8 mouse cellular contexts compared by ENCODE assay signal in the genomic region with DNA sequence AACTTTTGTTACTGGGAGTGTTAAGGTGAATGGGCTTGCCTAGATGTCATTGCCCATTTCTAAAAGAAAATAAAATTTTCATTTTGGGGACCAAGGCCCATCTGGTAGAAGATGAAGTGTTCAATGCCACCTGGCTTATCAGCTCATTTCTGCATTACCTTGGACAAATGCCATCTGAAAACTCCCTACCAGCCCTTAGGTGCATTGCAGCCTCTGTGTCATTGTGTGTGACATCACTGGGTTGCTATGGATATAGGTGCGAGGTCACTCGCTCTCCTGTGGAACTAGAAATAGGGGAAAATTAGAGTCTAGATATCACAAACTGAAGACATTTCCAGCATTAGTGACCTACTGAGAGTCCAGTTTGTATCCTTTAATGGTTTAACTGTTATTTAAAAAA. TPM values are rescaled to one million over a fixed set of nuclear protein-coding genes. Genes with fewer than 3 reads are reported as not detected.
A peak's percentile ranks its signal among the peaks of the same experiment; 100 is the strongest.
DNase-seq lines count a peak whose midpoint lies in the region; ATAC-seq and TF ChIP-seq lines count a peak whose summit lies in the region.
"Had no signal": no experiment of that assay in that cellular context is flagged by ENCODE, and none has a peak within 500 bp of the region (broad histone marks: within the 10 kb centered on the region; RNA-seq: fewer than 3 reads in every experiment).

No protein-coding gene starts in this region.

- H3K4me1 ChIP-seq in lung, embryonic 14.5 days (ENCODE audit: insufficient read depth) = peaks cover 11% of the 10 kb centered on the region
- peaks cover 4% of the 10 kb centered on the region; the same call in 1 of the 2 replicates for H3K4me1 ChIP-seq in embryonic fibroblast, embryonic 13.5 days (ENCODE audit: control insufficient read depth, insufficient read depth, low read length)
- peaks cover 51% of the 10 kb centered on the region for H3K4me1 ChIP-seq in liver, embryonic 13.5 days (replicated peaks)
- H3K4me1 ChIP-seq in stomach, embryonic 16.5 days (ENCODE audit: control insufficient read depth, insufficient read depth, low read length) = peaks cover 21% of the 10 kb centered on the region

- peak overlapping the region; percentile 78 for H3K4me3 ChIP-seq in lung, embryonic 14.5 days (ENCODE audit: low read depth, low read length)
- peak overlapping the region; percentile 65 for H3K4me3 ChIP-seq in embryonic fibroblast, embryonic 13.5 days (ENCODE audit: insufficient read depth, low read length)
- peak overlapping the region; percentile 16; the same call in 1 of the 2 replicates for H3K4me3 ChIP-seq in liver, embryonic 13.5 days (replicated peaks)
- no peak overlapping the region; the same call in 1 of the 2 replicates for H3K4me3 ChIP-seq in stomach, embryonic 16.5 days (replicated peaks; ENCODE audit: low read length)

- 73% methylated on average over 2 of the region's 2 CpGs for WGBS in lung, embryonic 14.5 days
- WGBS in liver, embryonic 13.5 days (ENCODE audit: insufficient replicate concordance) = 82% methylated on average over 2 of the region's 2 CpGs
- 75% methylated on average over 2 of the region's 2 CpGs for WGBS in stomach, embryonic 16.5 days

- no peak for TF ChIP-seq POLR2A in embryonic fibroblast, embryonic 13.5 days (IDR thresholded peaks at IDR 0.05; ENCODE audit: low read depth, low read length)

- no peak for ATAC-seq in lung, embryonic 14.5 days (ENCODE audit: insufficient read depth)
- ATAC-seq in liver, embryonic 13.5 days (ENCODE audit: low read depth) = no peak
- ATAC-seq in stomach, embryonic 16.5 days (ENCODE audit: insufficient read depth, low FRiP score) = no peak

- H3K9ac ChIP-seq in lung, embryonic 14.5 days = no peak overlapping the region
- H3K9ac ChIP-seq in liver, embryonic 13.5 days = peak overlapping the region; percentile 53
- H3K9ac ChIP-seq in stomach, embryonic 16.5 days (ENCODE audit: low read length) = no peak overlapping the region

- H3K9me3 ChIP-seq in lung, embryonic 14.5 days (ENCODE audit: low read depth, low read length) = no peaks in the 10 kb centered on the region
- H3K9me3 ChIP-seq in liver, embryonic 13.5 days (replicated peaks) = no peaks in the 10 kb centered on the region
- H3K9me3 ChIP-seq in stomach, embryonic 16.5 days (replicated peaks; ENCODE audit: control insufficient read depth, low read length) = no peaks in the 10 kb centered on the region

- peak overlapping the region; percentile 78 for H3K4me2 ChIP-seq in lung, embryonic 14.5 days
- no peak overlapping the region; the same call in none of the 2 replicates for H3K4me2 ChIP-seq in liver, embryonic 13.5 days
- H3K4me2 ChIP-seq in stomach, embryonic 16.5 days (ENCODE audit: low read depth, low read length) = peak overlapping the region; percentile 88; the same call in 1 of the 2 replicates

- TF ChIP-seq CTCF in lung, embryonic 14.5 days (IDR thresholded peaks at IDR 0.05; ENCODE audit: low read depth) = no peak
- TF ChIP-seq CTCF in embryonic fibroblast, embryonic 13.5 days (IDR thresholded peaks at IDR 0.05; ENCODE audit: borderline replicate concordance, insufficient read depth, low read length) = no peak

- H3K27ac ChIP-seq in lung, embryonic 14.5 days (ENCODE audit: low read depth) = no peak overlapping the region
- no peak overlapping the region for H3K27ac ChIP-seq in embryonic fibroblast, embryonic 13.5 days (ENCODE audit: insufficient read depth, low read length)
- H3K27ac ChIP-seq in liver, embryonic 13.5 days = peak overlapping the region; percentile 5; the same call in 1 of the 2 replicates
- H3K27ac ChIP-seq in stomach, embryonic 16.5 days (ENCODE audit: low read length) = no peak overlapping the region

- intact Hi-C loops in left cerebral cortex, postnatal 25 days (cut with DNase I) = no loop called here

- H3K36me3 ChIP-seq in lung, embryonic 14.5 days (ENCODE audit: insufficient read depth) = peaks cover 50% of the 10 kb centered on the region
- H3K36me3 ChIP-seq in liver, embryonic 13.5 days = peaks cover 49% of the 10 kb centered on the region
- H3K36me3 ChIP-seq in stomach, embryonic 16.5 days (ENCODE audit: control insufficient read depth, insufficient read depth, low read length) = peaks cover 13% of the 10 kb centered on the region

- no peak for DNase-seq in lung, embryonic 14.5 days
- DNase-seq in lung, postnatal 25 days (ENCODE audit: low spot score) = no peak
- DNase-seq in liver, embryonic 13.5 days = no peak
- no peak for DNase-seq in spleen, postnatal 4 days (ENCODE audit: low spot score in 2 of 2)
- DNase-seq in left cerebral cortex, postnatal 25 days (ENCODE audit: low spot score in 2 of 2) = no peak
- DNase-seq: lung, postnatal 10 days had no signal

- no peaks in the 10 kb centered on the region for H3K27me3 ChIP-seq in lung, embryonic 14.5 days (ENCODE audit: insufficient read depth, low read length)
- no peaks in the 10 kb centered on the region for H3K27me3 ChIP-seq in liver, embryonic 13.5 days
- no peaks in the 10 kb centered on the region for H3K27me3 ChIP-seq in stomach, embryonic 16.5 days (ENCODE audit: control insufficient read depth, insufficient read depth, low read length)

RNA-seq across cellular contexts. Expression of a gene that starts 2.1 kb away (rescaled TPM):
- polyA plus RNA-seq in lung, embryonic 14.5 days (2014; fragmentation: Nextera tagmentation; extraction: Ambion mirVana) = 74.7 and 79.0 TPM in 2 replicates
- 255 and 333 TPM in 2 replicates for polyA plus RNA-seq in embryonic fibroblast, embryonic 13.5 days (2011; ENCODE audit: insufficient read length, low read depth, missing spikeins)
- 80.8 and 100 TPM in 2 replicates for polyA plus RNA-seq in liver, embryonic 13.5 days (2015; fragmentation: Nextera tagmentation; extraction: Ambion mirVana)
- 195 and 199 TPM in 2 replicates for polyA plus RNA-seq in stomach, embryonic 16.5 days (2015; fragmentation: Nextera tagmentation; extraction: Ambion mirVana)
- total RNA-seq in left cerebral cortex, postnatal 25 days (2021) = 1,000 to 10,000 TPM; 1,217 to 1,308 TPM

RNA-seq across cellular contexts. Expression of a gene that starts 42.0 kb away (rescaled TPM):
- 3.2 and 3.8 TPM in 2 replicates for polyA plus RNA-seq in lung, embryonic 14.5 days (2014; fragmentation: Nextera tagmentation; extraction: Ambion mirVana)
- polyA plus RNA-seq in embryonic fibroblast, embryonic 13.5 days (2011; ENCODE audit: insufficient read length, low read depth, missing spikeins) = 3.2 and 3.3 TPM in 2 replicates
- 1.8 TPM in 2 replicates for polyA plus RNA-seq in liver, embryonic 13.5 days (2015; fragmentation: Nextera tagmentation; extraction: Ambion mirVana)
- 1.4 and 2.9 TPM in 2 replicates for polyA plus RNA-seq in stomach, embryonic 16.5 days (2015; fragmentation: Nextera tagmentation; extraction: Ambion mirVana)
- total RNA-seq in left cerebral cortex, postnatal 25 days (2021) = 1 to 10 TPM; 2.0 to 2.3 TPM

RNA-seq across cellular contexts. Expression of a gene that starts 44.6 kb away (rescaled TPM):
- 62.8 and 68.1 TPM in 2 replicates for polyA plus RNA-seq in lung, embryonic 14.5 days (2014; fragmentation: Nextera tagmentation; extraction: Ambion mirVana)
- 124 and 337 TPM in 2 replicates for polyA plus RNA-seq in embryonic fibroblast, embryonic 13.5 days (2011; ENCODE audit: insufficient read length, low read depth, missing spikeins)
- polyA plus RNA-seq in liver, embryonic 13.5 days (2015; fragmentation: Nextera tagmentation; extraction: Ambion mirVana) = 6.4 and 7.3 TPM in 2 replicates
- 649 and 704 TPM in 2 replicates for polyA plus RNA-seq in stomach, embryonic 16.5 days (2015; fragmentation: Nextera tagmentation; extraction: Ambion mirVana)
- total RNA-seq in left cerebral cortex, postnatal 25 days (2021) = 10 to 100 TPM; 16.9 to 19.7 TPM

RNA-seq across cellular contexts. Expression of a gene that starts 47.5 kb away (rescaled TPM):
- polyA plus RNA-seq in lung, embryonic 14.5 days (2014; fragmentation: Nextera tagmentation; extraction: Ambion mirVana) = not detected in 2 replicates
- not detected in 2 replicates for polyA plus RNA-seq in embryonic fibroblast, embryonic 13.5 days (2011; ENCODE audit: insufficient read length, low read depth, missing spikeins)
- polyA plus RNA-seq in liver, embryonic 13.5 days (2015; fragmentation: Nextera tagmentation; extraction: Ambion mirVana) = not detected in 2 replicates
- polyA plus RNA-seq in stomach, embryonic 16.5 days (2015; fragmentation: Nextera tagmentation; extraction: Ambion mirVana) = 1.8 and 2.0 TPM in 2 replicates
- total RNA-seq in left cerebral cortex, postnatal 25 days (2021) = not detected
